Mouse (Mus musculus) lung, adult 2 months (tissue): ENCODE measurements around the gene Wdr34. TPM values are rescaled to one million over a fixed set of nuclear protein-coding genes. Genes with fewer than 3 reads are reported as not detected.
A peak's percentile ranks its signal among the peaks of the same experiment; 100 is the strongest.
"Not testable (repeated sequence)": the region's sequence is repeated elsewhere in the genome, so short reads cannot be mapped to it uniquely, and the experiment has no call there.

ENCODE experiments used
- DNase-seq: peaks from one replicate; pipeline ENCODE4 v3.0.0; 2022
- H3K4me1 ChIP-seq: fragments of 200-500 bp; 2 replicates; pipeline ENCODE4 v1.6.1; 2011; ENCODE audit warnings: low read length; ENCODE audit not compliant: control insufficient read depth, insufficient read depth
- H3K4me3 ChIP-seq: fragments of 200-500 bp; replicated peaks from 2 replicates; pipeline ENCODE3; 2011; ENCODE audit warnings: low read depth, mild to moderate bottlenecking, control low read depth, low read length; ENCODE audit errors: extremely low read depth
- CTCF ChIP-seq: fragments of 200-500 bp; IDR thresholded peaks from 2 replicates; pipeline ENCODE4 v1.5.1; 2011; ENCODE audit warnings: mild to moderate bottlenecking, low read length, control low read depth; ENCODE audit not compliant: insufficient read depth
- POLR2A ChIP-seq: fragments of 200-500 bp; IDR thresholded peaks from 2 replicates; pipeline ENCODE4 v1.6.1; 2011; ENCODE audit warnings: low read depth, mild to moderate bottlenecking, control low read depth, low read length, borderline replicate concordance; ENCODE audit errors: extremely low read depth
- WGBS: fragments of 180-500 bp; shearing (Covaris S2); methylation state at CpG from one replicate; pipeline ENCODE4 v1.1.7; 2018; 5-methylcytosine and 5-hydroxymethylcytosine counted together
- polyA plus RNA-seq: library from polyadenylated mRNA; depleted of rRNA; stranded (reverse); fragments of >200 nt; gene quantifications from 2 replicates; pipeline ENCODE4 v1.2.3, GENCODE M21; 2012

The Wdr34 gene
- polyA plus RNA-seq, 1 experiment: 31.3 TPM

DNA sequence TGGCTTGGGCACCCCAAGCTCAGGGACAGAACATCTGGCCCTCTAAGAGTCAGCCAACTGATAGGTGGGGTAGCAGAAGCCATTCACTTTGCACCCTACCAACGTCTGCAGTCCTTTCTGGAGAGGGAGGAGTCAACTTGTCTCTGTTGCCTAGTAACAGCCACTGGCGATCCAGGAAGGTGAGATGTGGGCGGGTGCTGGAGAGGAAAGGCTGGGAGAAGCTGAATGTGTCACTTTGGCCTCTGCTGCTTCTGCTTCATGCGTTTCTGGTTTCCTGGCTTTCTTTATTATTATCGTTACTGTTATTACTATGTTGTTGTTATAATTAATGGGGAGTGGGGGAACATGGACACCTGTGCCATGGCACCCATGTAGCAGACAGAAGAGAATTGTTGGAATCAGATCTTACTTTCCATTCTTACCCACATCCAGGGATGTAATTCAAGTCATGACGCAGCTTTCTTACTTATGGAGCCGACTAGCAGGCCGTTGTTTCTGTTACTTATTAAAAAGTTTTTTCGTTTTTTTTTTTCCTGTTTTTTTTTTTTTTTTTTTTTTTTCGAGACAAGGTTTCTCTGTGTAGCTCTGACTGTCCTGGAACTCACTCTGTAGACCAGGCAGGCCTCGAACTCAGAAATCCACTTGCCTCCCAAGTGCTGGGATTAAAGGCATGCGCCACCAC lies 8.7 kb upstream of the Wdr34 start, which contains the start of gene Set:
Set (plus strand) TSS at position 156 of the 682 bp plus-strand sequence.
- H3K4me1 ChIP-seq: no peaks in the 10 kb centered on the region
- no peak for DNase-seq
- TF ChIP-seq POLR2A (no peak), CTCF (no peak)
- no peak within 1 kb of the TSS for H3K4me3 ChIP-seq
- WGBS: 43% methylated on average over 12 of the region's 12 CpGs

GRCm38 (mm10) chr2:30056736-30057135 lies 8.1 kb upstream of the Wdr34 start:
- Histone ChIP-seq H3K4me3 (no peak overlapping the region), H3K4me1 (no peaks in the 10 kb centered on the region)
- TF ChIP-seq POLR2A: no peak
- no peak for TF ChIP-seq CTCF
- DNase-seq: no peak
- WGBS: 80% methylated on average over 3 of the region's 3 CpGs

DNA sequence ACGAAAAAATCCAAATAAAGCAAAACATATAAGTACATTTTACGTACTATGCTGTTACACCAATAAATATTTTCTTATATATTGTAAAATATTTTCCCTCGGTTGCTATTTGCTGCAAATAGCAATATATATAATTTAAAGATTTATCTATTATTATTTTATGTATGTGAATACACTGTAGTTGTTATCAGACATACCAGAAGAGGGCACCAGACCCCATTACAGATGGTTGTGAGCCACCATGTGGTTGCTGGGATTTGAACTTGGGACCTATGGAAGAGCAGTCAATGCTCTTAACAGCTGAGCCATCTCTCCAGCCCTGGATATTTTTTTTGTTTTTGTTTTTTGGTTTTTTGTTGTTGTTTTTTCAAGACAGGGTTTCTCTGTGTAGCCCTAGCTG lies 6.6 kb upstream of the Wdr34 start:
- WGBS: 93% methylated on average over 3 of the region's 3 CpGs
- DNase-seq, H3K4me1 ChIP-seq, H3K4me3 ChIP-seq: not testable (repeated sequence)

- TF ChIP-seq POLR2A (no peak), CTCF (no peak)
- no peak overlapping the region for H3K4me3 ChIP-seq
- no peaks in the 10 kb centered on the region for H3K4me1 ChIP-seq
- 33% methylated on average over 6 of the region's 6 CpGs for WGBS
- no peak for DNase-seq
Measured at GRCm38 (mm10) chr2:30051992-30052761, 3.5 kb upstream of the Wdr34 start.

GRCm38 (mm10) chr2:30049831-30050230 lies 1.1 kb upstream of the Wdr34 start:
- 70% methylated on average over 3 of the region's 3 CpGs for WGBS
- DNase-seq: no peak
- no peaks in the 10 kb centered on the region for H3K4me1 ChIP-seq
- H3K4me3 ChIP-seq: no peak overlapping the region
- TF ChIP-seq POLR2A: no peak
- no peak for TF ChIP-seq CTCF

- Histone ChIP-seq H3K4me1 (no peaks in the 10 kb centered on the region), H3K4me3 (peak overlapping the region; percentile 69)
- DNase-seq: no peak
- TF ChIP-seq POLR2A (no peak), CTCF (no peak)
- 45% methylated on average over 11 of the region's 11 CpGs for WGBS
Measured at GRCm38 (mm10) chr2:30048101-30048501, 580 bp downstream of the Wdr34 start.

DNA sequence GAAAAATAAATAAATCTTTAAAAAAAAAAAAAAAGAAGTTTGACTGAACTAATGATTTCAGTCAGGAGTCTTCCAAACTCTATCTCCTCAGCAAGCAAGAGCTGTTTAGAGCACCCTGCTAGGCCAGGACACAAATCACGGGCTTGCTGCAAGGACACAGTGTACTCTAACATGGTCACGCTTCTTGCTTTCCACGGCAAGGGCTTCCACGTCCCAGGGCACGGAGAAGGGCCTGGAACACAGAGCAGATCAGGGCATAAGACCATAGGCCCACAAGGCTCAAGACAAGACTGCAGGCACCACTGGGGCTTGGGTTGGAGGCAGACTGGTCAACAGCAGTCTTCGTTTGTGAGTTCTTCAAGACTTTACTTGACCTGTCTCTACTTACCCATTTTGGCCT lies 1.6 kb downstream of the Wdr34 start:
- no peak for DNase-seq
- Histone ChIP-seq H3K4me1 (no peaks in the 10 kb centered on the region), H3K4me3 (no peak overlapping the region)
- TF ChIP-seq CTCF (no peak), POLR2A (no peak)
- WGBS: 97% methylated on average over 6 of the region's 6 CpGs

- Histone ChIP-seq H3K4me1 (no peaks in the 10 kb centered on the region), H3K4me3 (no peak overlapping the region)
- no peak for DNase-seq
- WGBS: 92% methylated on average over 5 of the region's 5 CpGs
- TF ChIP-seq POLR2A: no peak
- no peak for TF ChIP-seq CTCF
Measured at GRCm38 (mm10) chr2:30044550-30044949, 4.1 kb downstream of the Wdr34 start.

- WGBS: 6% methylated on average over 4 of the region's 4 CpGs
- no peaks in the 10 kb centered on the region for H3K4me1 ChIP-seq
- H3K4me3 ChIP-seq: no peak overlapping the region
- peak; percentile 94 for TF ChIP-seq CTCF
- no peak for TF ChIP-seq POLR2A
- DNase-seq: peak; percentile 78
Measured at GRCm38 (mm10) chr2:30042445-30042844, 6.2 kb downstream of the Wdr34 start.

- H3K4me3 ChIP-seq: no peak overlapping the region
- no peaks in the 10 kb centered on the region for H3K4me1 ChIP-seq
- TF ChIP-seq POLR2A (no peak), CTCF (no peak)
- no peak for DNase-seq
Measured at GRCm38 (mm10) chr2:30039687-30040086, 9.0 kb downstream of the Wdr34 start.
